Mouse (Mus musculus): ENCODE results near the gene BC052040. TPM values are rescaled to one million over a fixed set of nuclear protein-coding genes. Genes with fewer than 3 reads are reported as not detected.

Gene BC052040
- polyA plus RNA-seq, 1 experiment from 2014 or later: 16.6 TPM

DNA sequence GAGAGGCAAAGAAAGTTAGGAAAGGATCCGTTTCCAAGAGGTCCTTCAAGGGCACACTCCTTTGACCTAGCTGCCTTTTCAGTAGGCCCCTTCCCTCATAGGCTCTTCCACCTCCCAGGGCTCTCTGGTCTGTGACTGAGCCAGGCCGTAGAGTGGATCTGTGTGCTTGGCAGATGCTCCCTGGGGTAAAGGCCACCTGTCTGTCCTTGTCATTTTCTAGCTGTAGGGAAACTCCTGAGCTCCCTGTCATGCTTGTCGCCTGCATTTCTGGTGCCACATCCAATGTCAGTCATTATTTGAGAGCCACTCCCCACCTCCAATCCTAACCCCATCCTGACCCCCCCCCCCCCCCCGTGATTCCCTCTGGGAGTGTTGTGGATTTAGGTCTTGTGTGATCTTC lies 151.1 kb downstream of the BC052040 start:
- H3K9me3 ChIP-seq (ENCODE audit: control insufficient read depth, low read length): no peaks in the 10 kb centered on the region
- no peaks in the 10 kb centered on the region for H3K4me1 ChIP-seq (replicated peaks; ENCODE audit: control insufficient read depth, insufficient read depth, low read length)
- no peak overlapping the region for H3K9ac ChIP-seq
- WGBS: 77% methylated on average over 4 of the region's 4 CpGs
- H3K27me3 ChIP-seq (ENCODE audit: control insufficient read depth, insufficient read depth, low read length): no peaks in the 10 kb centered on the region
- H3K27ac ChIP-seq: no peak overlapping the region
- H3K4me2 ChIP-seq (replicated peaks): no peak overlapping the region
- DNase-seq (ENCODE audit: low spot score) (no peak), ATAC-seq (ENCODE audit: low FRiP score) (no peak)
- no peaks in the 10 kb centered on the region for H3K36me3 ChIP-seq (replicated peaks; ENCODE audit: control insufficient read depth, insufficient read depth)
- H3K4me3 ChIP-seq (replicated peaks; ENCODE audit: low read length): no peak overlapping the region

DNA sequence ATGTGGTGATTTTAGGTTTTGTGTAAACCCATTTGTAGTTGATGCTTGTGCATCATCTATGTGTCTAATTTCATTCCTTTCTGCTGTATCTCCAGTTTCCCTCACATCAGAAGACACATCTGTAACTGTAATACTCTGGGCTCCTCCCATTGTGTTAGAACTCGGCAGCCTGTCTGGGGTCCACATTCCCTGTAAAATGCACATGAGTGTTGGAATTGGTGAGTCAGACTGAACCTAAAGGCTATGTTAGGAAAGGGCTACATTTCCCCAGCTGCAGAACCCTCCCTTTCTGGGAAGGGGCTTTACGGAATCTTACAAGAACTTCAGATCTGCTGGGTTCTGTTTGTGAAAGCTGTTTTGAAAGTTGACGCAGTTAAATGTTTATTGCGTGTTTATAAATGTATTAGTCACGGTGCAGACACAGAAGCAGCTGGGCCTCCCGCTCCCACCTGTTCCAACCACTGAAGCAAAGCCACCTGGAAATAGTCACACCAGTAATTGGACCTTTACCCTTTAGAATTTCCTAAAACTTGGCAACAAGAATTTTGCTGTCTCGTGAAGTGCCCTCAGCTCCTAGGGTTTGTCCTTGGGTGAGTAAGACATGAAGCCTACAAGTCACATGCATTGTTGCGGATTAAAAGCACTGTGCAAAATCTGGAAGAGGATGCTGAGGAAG lies 151.6 kb downstream of the BC052040 start:
- 92% methylated on average over 8 of the region's 8 CpGs for WGBS
- no peak for DNase-seq (ENCODE audit: low spot score)
- ATAC-seq (ENCODE audit: low FRiP score): no peak
- H3K9me3 ChIP-seq (ENCODE audit: control insufficient read depth, low read length): no peaks in the 10 kb centered on the region
- no peaks in the 10 kb centered on the region for H3K4me1 ChIP-seq (replicated peaks; ENCODE audit: control insufficient read depth, insufficient read depth, low read length)
- no peaks in the 10 kb centered on the region for H3K36me3 ChIP-seq (replicated peaks; ENCODE audit: control insufficient read depth, insufficient read depth)
- H3K4me3 ChIP-seq (replicated peaks; ENCODE audit: low read length): no peak overlapping the region
- no peak overlapping the region for H3K4me2 ChIP-seq (replicated peaks)
- H3K27ac ChIP-seq: no peak overlapping the region
- no peaks in the 10 kb centered on the region for H3K27me3 ChIP-seq (ENCODE audit: control insufficient read depth, insufficient read depth, low read length)
- no peak overlapping the region for H3K9ac ChIP-seq

DNA sequence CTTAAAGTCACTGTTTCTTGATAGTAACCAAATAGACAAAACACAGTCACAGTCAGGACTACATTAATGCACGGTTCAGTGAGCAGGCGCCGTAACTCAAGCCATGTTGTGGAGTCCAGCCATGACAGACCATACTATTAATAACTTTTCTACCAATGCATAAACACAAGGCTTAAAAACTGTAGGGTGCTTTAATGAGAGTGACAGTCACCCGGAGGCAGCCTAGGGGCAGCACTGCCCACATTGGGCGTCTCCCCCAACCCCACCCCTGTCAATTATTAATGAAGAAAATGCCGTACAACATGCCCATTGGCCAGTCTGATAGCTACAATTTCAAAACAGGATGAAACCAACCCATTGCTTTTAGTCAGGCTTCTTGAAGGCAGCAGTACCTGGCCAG lies 153.3 kb downstream of the BC052040 start:
- DNase-seq (ENCODE audit: low spot score): no peak
- no peaks in the 10 kb centered on the region for H3K27me3 ChIP-seq (ENCODE audit: control insufficient read depth, insufficient read depth, low read length)
- H3K9ac ChIP-seq: no peak overlapping the region
- H3K27ac ChIP-seq: no peak overlapping the region
- no peaks in the 10 kb centered on the region for H3K4me1 ChIP-seq (replicated peaks; ENCODE audit: control insufficient read depth, insufficient read depth, low read length)
- ATAC-seq (ENCODE audit: low FRiP score): no peak
- no peak overlapping the region for H3K4me2 ChIP-seq (replicated peaks)
- no peak overlapping the region for H3K4me3 ChIP-seq (replicated peaks; ENCODE audit: low read length)
- WGBS: 87% methylated on average over 6 of the region's 6 CpGs
- no peaks in the 10 kb centered on the region for H3K36me3 ChIP-seq (replicated peaks; ENCODE audit: control insufficient read depth, insufficient read depth)
- H3K9me3 ChIP-seq (ENCODE audit: control insufficient read depth, low read length): no peaks in the 10 kb centered on the region

DNA sequence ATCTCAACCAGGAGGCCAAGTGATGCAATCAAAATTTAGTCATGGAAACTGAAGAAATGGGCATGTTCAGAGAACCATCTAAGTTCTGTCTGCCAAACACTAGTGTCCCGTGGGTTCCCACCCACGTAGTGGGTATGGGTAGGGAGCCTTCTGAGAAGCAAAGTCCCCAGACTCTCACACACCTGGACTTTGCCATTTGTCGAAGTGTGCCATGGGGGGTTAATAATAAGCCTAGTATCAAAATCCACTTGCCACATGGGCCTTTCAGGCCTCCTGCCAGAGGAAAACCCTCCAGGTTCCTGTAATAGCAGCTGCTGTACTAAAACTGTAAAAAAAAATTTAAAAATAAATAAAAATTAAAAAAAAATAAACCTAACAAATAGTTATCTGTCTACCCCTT lies 154.9 kb downstream of the BC052040 start:
- no peaks in the 10 kb centered on the region for H3K9me3 ChIP-seq (ENCODE audit: control insufficient read depth, low read length)
- H3K4me3 ChIP-seq (replicated peaks; ENCODE audit: low read length): no peak overlapping the region
- H3K27me3 ChIP-seq (ENCODE audit: control insufficient read depth, insufficient read depth, low read length): no peaks in the 10 kb centered on the region
- no peak overlapping the region for H3K4me2 ChIP-seq (replicated peaks)
- no peaks in the 10 kb centered on the region for H3K36me3 ChIP-seq (replicated peaks; ENCODE audit: control insufficient read depth, insufficient read depth)
- H3K4me1 ChIP-seq (replicated peaks; ENCODE audit: control insufficient read depth, insufficient read depth, low read length): no peaks in the 10 kb centered on the region
- no peak overlapping the region for H3K27ac ChIP-seq
- no peak for DNase-seq (ENCODE audit: low spot score)
- H3K9ac ChIP-seq: no peak overlapping the region
- WGBS: 89% methylated on average over 3 of the region's 3 CpGs
- ATAC-seq (ENCODE audit: low FRiP score): no peak

DNA sequence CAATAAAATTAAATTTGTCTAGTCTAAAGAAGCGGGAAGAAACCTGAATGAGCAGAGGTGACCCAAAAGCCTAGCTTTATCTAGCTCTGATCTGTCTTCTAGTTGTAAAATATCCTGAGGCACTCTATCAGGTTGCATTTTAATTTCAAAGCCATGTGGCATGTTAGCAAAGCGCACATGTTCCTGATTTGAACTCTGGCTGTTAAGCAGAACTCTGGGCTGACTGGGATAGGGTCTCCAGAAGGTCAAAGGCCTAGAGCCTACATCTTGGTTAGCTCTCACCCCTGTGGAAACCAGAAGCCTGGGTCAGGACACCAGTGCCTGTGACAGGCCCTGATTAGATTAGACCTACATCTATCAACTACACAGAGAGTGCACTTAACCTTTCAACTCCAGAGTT lies 156.4 kb downstream of the BC052040 start:
- ATAC-seq (ENCODE audit: low FRiP score) (no peak), DNase-seq (ENCODE audit: low spot score) (no peak)
- 86% methylated on average over 2 of the region's 2 CpGs for WGBS
- Histone ChIP-seq H3K27me3 (ENCODE audit: control insufficient read depth, insufficient read depth, low read length) (no peaks in the 10 kb centered on the region), H3K4me1 (replicated peaks; ENCODE audit: control insufficient read depth, insufficient read depth, low read length) (no peaks in the 10 kb centered on the region), H3K4me3 (replicated peaks; ENCODE audit: low read length) (no peak overlapping the region), H3K9me3 (ENCODE audit: control insufficient read depth, low read length) (no peaks in the 10 kb centered on the region), H3K27ac (no peak overlapping the region), H3K36me3 (replicated peaks; ENCODE audit: control insufficient read depth, insufficient read depth) (no peaks in the 10 kb centered on the region), H3K4me2 (replicated peaks) (no peak overlapping the region), H3K9ac (no peak overlapping the region)

DNA sequence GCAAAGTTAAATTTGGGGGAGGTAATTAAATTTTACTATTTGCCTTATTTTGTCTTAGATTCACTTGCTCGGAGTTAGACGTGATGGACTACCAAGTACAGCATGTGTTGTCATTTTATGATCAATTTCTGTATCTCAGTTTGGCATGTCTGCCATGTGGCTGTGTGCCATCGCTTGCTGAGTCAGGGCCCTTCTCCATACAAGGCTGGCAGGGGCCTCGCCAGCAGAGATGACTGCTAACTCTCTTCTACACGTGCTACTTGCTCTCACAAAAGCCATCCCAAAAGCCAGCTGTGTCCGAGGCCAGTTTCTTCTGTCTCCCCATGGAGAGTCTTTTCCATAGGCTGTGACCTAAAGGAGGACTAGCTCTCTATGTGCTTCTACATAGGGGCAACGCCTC lies 160.5 kb downstream of the BC052040 start:
- H3K9ac ChIP-seq: no peak overlapping the region
- H3K36me3 ChIP-seq (replicated peaks; ENCODE audit: control insufficient read depth, insufficient read depth): no peaks in the 10 kb centered on the region
- no peaks in the 10 kb centered on the region for H3K4me1 ChIP-seq (replicated peaks; ENCODE audit: control insufficient read depth, insufficient read depth, low read length)
- no peak for DNase-seq (ENCODE audit: low spot score)
- H3K4me2 ChIP-seq (replicated peaks): no peak overlapping the region
- WGBS: 83% methylated on average over 7 of the region's 7 CpGs
- H3K27ac ChIP-seq: no peak overlapping the region
- no peak for ATAC-seq (ENCODE audit: low FRiP score)
- no peak overlapping the region for H3K4me3 ChIP-seq (replicated peaks; ENCODE audit: low read length)
- H3K27me3 ChIP-seq (ENCODE audit: control insufficient read depth, insufficient read depth, low read length): no peaks in the 10 kb centered on the region
- no peaks in the 10 kb centered on the region for H3K9me3 ChIP-seq (ENCODE audit: control insufficient read depth, low read length)

DNA sequence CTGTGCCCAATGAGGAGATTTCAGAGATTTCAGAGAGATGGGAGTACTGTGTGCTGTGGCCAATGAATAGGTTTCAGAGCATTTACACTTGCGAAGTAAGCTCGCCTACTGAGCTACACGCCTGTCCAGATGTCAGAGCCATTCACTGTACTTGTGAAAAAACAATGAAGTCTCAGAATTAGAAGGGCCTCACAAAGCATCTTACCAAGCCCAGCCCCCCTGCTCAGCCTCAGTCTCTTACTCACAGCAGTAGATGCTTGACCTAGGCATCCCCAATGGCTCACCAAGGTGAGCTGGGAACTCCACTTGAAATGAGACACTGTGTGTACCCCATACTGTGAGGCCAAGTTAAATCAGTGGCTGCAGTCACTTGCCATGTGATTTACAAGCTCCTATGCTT lies 166.1 kb downstream of the BC052040 start:
- Histone ChIP-seq H3K36me3 (replicated peaks; ENCODE audit: control insufficient read depth, insufficient read depth) (no peaks in the 10 kb centered on the region), H3K9me3 (ENCODE audit: control insufficient read depth, low read length) (no peaks in the 10 kb centered on the region), H3K4me2 (replicated peaks) (no peak overlapping the region), H3K9ac (no peak overlapping the region), H3K27ac (no peak overlapping the region), H3K4me3 (replicated peaks; ENCODE audit: low read length) (no peak overlapping the region), H3K4me1 (replicated peaks; ENCODE audit: control insufficient read depth, insufficient read depth, low read length) (no peaks in the 10 kb centered on the region), H3K27me3 (ENCODE audit: control insufficient read depth, insufficient read depth, low read length) (no peaks in the 10 kb centered on the region)
- no peak for DNase-seq (ENCODE audit: low spot score)
- ATAC-seq (ENCODE audit: low FRiP score): no peak
- 74% methylated on average over 3 of the region's 3 CpGs for WGBS

DNA sequence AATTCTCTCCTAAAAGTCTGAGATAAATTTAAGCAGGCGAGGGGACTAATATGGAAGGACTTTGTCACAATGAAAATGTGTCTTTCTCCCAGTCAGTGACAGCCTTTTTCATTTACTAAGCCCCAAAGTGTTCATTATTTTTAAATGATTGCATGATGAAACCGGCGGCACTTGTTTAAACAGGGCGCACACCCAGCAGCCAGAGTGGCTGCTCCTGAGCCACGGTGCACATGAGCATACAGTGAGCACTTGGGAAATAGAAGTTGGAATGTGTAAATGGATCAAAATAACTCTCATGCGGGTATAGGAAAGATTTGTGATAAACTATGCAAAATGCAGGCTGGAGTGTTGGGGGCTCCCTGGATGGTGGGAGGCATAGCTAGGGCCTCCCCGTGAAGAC lies 169.7 kb downstream of the BC052040 start:
- DNase-seq (ENCODE audit: low spot score): no peak
- 72% methylated on average over 7 of the region's 7 CpGs for WGBS

DNA sequence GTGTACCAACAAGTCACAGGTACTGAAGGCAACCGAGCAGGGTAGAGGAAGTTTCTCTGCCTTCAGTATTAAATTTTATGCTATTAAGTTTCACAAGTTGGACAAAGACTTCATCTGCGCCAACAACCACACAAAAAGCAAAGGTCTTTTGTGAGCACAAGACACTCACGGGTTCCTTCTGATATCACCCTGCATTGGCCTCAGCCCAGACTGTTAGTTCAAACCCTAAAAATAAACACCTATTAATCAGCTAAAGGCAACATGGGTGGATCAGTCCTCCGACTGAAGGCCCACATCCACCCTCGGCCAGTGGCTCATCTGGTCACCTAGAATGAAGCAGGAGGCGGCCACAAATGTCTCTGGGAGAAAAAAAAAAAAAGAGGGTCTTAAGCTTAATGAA lies 176.2 kb downstream of the BC052040 start:
- H3K4me1 ChIP-seq (replicated peaks; ENCODE audit: control insufficient read depth, insufficient read depth, low read length): no peaks in the 10 kb centered on the region
- no peak overlapping the region for H3K9ac ChIP-seq
- H3K4me3 ChIP-seq (replicated peaks; ENCODE audit: low read length): no peak overlapping the region
- H3K27ac ChIP-seq: no peak overlapping the region
- H3K36me3 ChIP-seq (replicated peaks; ENCODE audit: control insufficient read depth, insufficient read depth): no peaks in the 10 kb centered on the region
- WGBS: 71% methylated on average over 6 of the region's 6 CpGs
- no peak for ATAC-seq (ENCODE audit: low FRiP score)
- H3K4me2 ChIP-seq (replicated peaks): no peak overlapping the region
- DNase-seq (ENCODE audit: low spot score): no peak
- no peaks in the 10 kb centered on the region for H3K9me3 ChIP-seq (ENCODE audit: control insufficient read depth, low read length)
- no peaks in the 10 kb centered on the region for H3K27me3 ChIP-seq (ENCODE audit: control insufficient read depth, insufficient read depth, low read length)

More for the DNA sequence above, 169.7 kb downstream of the BC052040 start:
- Histone ChIP-seq H3K9ac (no peak overlapping the region), H3K4me2 (replicated peaks) (no peak overlapping the region), H3K4me1 (replicated peaks; ENCODE audit: control insufficient read depth, insufficient read depth, low read length) (no peaks in the 10 kb centered on the region), H3K9me3 (ENCODE audit: control insufficient read depth, low read length) (no peaks in the 10 kb centered on the region), H3K36me3 (replicated peaks; ENCODE audit: control insufficient read depth, insufficient read depth) (no peaks in the 10 kb centered on the region), H3K4me3 (replicated peaks; ENCODE audit: low read length) (no peak overlapping the region), H3K27ac (no peak overlapping the region), H3K27me3 (ENCODE audit: control insufficient read depth, insufficient read depth, low read length) (no peaks in the 10 kb centered on the region)
- ATAC-seq (ENCODE audit: low FRiP score): no peak

DNA sequence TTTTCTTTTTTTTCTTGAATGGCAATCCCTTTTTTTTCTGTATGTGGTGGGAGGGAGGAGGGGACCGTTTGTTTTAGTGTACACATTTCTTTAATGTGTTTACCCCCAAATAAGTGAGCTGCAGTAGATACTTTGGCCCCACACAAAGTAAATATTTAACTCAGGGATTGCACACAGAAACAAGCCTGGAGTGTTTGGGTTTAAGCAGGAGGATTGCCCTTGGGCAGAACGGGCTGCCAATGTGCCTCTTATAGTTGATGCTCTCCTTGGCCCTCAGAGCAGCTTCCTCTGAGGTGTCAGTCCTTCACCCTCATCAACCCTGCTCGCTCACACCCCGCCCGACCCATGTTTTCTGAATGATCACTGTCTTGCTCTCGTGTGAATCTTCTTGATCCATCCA lies 177.0 kb downstream of the BC052040 start:
- Histone ChIP-seq H3K4me2 (replicated peaks) (no peak overlapping the region), H3K27ac (no peak overlapping the region), H3K27me3 (ENCODE audit: control insufficient read depth, insufficient read depth, low read length) (no peaks in the 10 kb centered on the region), H3K36me3 (replicated peaks; ENCODE audit: control insufficient read depth, insufficient read depth) (no peaks in the 10 kb centered on the region), H3K4me1 (replicated peaks; ENCODE audit: control insufficient read depth, insufficient read depth, low read length) (no peaks in the 10 kb centered on the region), H3K9ac (no peak overlapping the region), H3K9me3 (ENCODE audit: control insufficient read depth, low read length) (no peaks in the 10 kb centered on the region), H3K4me3 (replicated peaks; ENCODE audit: low read length) (no peak overlapping the region)
- no peak for DNase-seq (ENCODE audit: low spot score)
- no peak for ATAC-seq (ENCODE audit: low FRiP score)
- WGBS: 90% methylated on average over 6 of the region's 6 CpGs

All from hindbrain, embryonic 14.5 days (tissue).